Mouse (Mus musculus) layer of hippocampus, adult 9-10 months (tissue): ENCODE data around the gene Mup22.
"Not testable (repeated sequence)": the region's sequence is repeated elsewhere in the genome, so short reads cannot be mapped to it uniquely, and the experiment has no call there.

Experiments used
- DNase-seq: peaks from one replicate; pipeline ENCODE4 v3.0.0; 2022; ENCODE audit warnings: low spot score

Mup22 gene

DNA sequence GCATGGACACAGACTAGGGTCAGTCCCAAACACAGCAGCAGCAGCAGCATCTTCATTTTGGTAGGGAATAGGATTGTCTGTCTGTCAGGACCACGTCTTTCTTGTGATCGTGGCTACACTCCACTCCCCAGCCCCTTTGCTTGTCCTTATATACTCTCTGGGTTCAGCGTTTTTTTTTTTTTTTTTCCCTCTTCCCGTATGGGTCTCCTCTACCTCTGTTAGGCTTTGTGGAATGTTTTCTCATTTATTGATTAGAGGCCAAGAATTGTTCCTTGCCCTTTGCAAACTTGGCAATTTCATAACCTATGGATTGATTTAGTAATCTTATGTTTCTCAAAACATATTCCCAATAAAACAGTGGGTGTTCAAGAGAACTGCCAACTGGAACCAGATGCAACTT lies at the start of gene Mup22:
Gene Mup22, minus strand, starts transcription at position 101 of the 400 bp plus-strand sequence.
- not testable (repeated sequence) for DNase-seq

DNA sequence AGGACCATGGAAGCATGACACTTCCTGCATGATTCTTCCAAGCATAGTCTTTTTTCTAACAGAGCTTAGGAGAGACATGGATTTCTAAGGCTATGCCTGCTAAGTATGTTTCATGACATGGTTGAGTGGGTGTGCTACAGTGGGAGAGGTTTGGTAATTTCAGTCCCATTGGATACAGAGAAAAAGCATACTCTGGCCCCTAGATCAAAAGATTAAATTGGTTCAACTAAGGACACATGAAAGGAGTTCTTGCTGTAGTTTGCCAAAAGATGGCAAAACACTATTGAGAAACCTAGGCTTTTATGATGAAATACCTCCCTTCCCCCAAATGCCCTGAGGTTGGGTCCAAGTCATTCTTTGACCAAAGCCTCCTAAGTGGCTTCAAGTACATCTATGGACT lies 19.6 kb upstream of the Mup22 start:
- DNase-seq = not testable (repeated sequence)
